Mouse (Mus musculus): ENCODE measurements around the gene Zfp362. TPM values are rescaled to one million over a fixed set of nuclear protein-coding genes. Genes with fewer than 3 reads are reported as not detected.

The Zfp362 gene
- total RNA-seq, 2 experiments from 2014 or later: 24.3 to 25.4 TPM

- DNase-seq (ENCODE audit: low spot score in 2 of 2): no peak
These were observed 38.9 kb downstream of the Zfp362 start for GRCm38 (mm10) chr4:128766929-128767328.

DNA sequence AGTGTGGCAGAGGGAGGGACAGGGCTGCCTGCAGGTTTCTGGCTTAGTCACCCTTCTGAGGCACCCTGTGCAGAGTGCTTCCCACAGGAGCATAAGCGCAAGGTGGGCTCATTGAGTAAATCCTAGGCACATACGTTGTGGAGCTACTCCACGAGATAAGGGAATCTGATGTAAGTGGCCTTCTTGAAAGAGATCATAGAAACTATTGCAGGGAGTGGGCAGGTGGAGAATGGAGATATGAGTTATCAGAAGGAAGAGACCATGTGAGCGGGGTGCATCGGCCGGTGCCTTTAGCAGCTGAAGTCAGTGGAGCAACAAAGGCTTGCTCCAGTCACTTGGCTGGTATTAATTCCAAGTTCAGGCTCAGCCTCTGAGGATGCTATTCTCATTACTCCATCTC, 45.8 kb downstream of the Zfp362 start:
- DNase-seq (ENCODE audit: low spot score in 2 of 2): no peak

DNA sequence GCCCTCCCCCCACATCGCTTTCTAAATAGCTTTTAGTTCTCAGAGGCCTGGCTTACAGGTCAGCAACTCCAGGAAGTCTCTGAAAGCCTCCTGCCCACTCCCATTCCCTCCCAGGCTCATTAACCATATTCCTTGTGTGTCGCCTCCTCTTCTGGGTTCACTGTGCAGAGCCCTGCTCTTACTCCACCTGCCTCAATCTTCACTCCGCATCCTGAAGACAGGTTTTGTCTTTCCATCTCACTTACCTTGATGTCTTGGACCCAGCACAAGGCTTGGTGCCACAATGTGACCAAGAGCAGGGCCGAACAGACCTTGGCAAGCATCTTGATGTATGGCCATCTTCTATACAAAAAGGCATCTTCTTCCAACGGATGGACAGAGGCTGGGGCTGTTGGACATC, 46.6 kb downstream of the Zfp362 start:
- DNase-seq (ENCODE audit: low spot score in 2 of 2): no peak

DNA sequence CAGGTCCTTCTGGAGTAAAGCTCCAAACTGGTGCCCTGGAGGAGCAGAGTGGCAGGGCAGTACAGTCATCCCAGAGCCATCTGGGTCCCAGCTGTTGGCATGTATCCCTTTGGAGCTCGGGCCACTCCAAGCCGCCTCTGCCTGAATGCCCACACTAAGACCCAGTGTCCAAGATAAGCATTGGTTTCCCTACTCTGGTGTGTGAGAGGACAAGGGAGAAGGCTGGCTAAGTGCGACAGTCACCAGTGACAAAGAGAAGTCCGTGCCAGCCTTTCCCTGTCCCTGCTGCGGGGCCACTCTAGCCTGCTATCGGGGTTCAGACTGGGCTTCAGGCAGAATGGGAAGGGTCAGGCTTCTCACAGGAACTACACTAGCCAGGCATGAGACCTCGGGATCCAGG, 49.9 kb downstream of the Zfp362 start:
- DNase-seq (ENCODE audit: low spot score in 2 of 2): no peak

DNA sequence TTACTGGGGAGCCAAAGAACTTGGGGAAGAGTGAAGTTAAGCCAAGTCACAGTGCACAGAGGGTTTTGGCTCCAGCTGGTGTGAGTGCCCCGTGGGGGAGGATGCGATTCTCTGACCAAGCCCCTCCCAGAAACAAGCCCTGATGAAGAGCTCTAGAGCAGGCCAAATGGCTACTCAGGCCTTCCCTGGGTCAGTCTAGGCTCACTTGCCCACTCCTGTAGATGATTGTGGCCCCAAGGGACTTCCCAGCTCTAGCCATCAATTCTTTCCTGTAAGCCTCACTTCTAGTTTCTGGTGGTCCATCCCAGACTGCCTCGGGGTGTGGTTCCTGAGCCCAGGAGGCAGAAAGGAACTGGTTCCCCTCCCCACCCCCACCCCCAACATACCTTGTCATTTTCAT, 50.8 kb downstream of the Zfp362 start, which contains the start of gene A3galt2:
Gene A3galt2 (plus strand): TSS at position 301 of the 400 bp plus-strand sequence.
- no peak for DNase-seq (ENCODE audit: low spot score in 2 of 2)

DNA sequence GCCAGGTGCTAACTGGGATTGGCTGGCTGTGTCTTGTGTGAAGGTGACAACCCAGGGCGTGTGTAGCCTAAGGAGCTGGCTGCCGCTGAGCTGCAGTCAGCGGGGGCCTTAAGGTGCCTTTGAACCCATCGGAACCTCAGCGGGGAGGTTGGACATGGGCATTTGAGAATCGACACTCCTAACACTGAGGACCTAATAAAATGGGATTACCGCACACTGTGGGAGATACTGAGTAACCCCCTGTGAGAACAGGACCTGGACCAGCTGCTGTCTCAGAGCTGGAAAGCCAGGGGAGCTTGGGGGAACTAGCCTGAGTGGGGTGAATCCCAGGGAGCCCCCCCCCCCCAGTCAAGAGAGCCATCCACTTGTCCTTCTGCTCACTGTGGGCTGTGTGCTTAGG, 52.3 kb downstream of the Zfp362 start:
- no peak for DNase-seq (ENCODE audit: low spot score in 2 of 2)

GRCm38 (mm10) chr4:128752031-128752757, 53.7 kb downstream of the Zfp362 start:
- no peak for DNase-seq (ENCODE audit: low spot score in 2 of 2)

DNA sequence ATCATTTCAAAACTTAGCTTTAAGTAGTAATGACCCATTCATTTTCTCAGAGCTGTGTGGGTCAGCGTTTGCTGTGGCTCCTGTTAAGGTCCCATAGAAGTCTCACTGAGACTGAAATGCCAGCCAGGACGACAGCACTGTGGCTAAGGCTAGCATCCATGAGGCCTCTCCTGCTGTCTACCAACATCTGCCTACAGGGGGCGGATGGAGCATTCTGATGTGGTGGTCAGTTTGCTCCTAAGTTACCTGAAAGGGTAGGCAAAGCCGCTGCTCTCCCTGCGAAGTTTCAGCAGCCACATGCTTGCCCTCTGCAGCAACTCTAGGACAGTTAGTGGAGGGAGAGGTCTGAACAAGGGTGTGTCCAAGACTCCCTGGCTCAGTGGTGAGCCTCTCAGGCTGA, 54.8 kb downstream of the Zfp362 start:
- no peak for DNase-seq (ENCODE audit: low spot score in 2 of 2)

DNA sequence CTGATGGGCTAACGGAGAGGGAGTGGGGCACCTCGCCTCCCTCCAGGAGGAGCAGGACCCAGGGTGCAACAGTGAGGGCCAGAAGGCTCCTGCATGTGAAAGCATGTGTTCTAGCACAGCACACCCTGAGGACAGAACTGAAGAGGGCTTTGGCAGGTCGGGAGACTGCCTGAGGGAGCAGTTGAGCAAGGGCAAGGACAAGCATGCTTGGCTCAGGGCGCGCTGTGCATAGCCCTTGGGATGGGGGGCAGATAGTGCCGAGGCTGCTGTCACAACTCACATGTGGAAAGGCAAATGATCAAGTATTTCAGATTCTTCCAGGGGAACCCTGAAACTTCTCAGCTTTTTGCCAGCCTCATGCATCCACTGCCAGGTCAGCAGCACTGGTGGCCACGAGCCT, 57.5 kb downstream of the Zfp362 start:
- DNase-seq (ENCODE audit: low spot score in 2 of 2): no peak

- no peak for DNase-seq (ENCODE audit: low spot score in 2 of 2)
These were observed 58.1 kb downstream of the Zfp362 start for GRCm38 (mm10) chr4:128747614-128748270.

- no peak for DNase-seq (ENCODE audit: low spot score in 2 of 2)
These were observed 60.7 kb downstream of the Zfp362 start for GRCm38 (mm10) chr4:128745160-128745559.

DNA sequence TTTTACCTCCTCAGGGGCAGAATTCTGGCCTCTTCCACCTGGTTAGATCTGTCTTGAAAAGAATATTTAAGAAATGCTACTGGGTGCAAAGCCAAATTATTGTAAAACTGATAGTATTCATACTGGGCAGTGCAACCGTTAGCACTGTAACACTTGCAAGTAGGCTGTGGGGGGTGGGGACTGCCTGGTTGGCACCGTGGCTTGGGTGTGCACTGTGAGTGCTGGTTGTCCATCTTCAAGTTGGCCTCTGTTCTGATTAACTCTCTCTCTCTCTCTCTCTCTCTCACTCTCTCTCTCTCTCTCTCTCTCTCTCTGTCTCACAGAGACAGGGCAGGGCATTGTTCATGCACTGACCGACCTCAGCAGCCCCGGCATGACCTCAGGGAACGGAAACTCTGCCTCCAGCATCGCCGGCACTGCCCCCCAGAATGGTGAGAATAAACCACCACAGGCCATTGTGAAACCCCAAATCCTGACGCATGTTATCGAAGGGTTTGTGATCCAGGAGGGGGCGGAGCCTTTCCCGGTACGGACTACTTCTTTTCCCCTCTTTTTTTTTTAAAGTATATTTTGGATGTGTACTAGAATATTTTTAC, 62.7 kb downstream of the Zfp362 start:
- DNase-seq (ENCODE audit: low spot score in 2 of 2): no peak

DNA sequence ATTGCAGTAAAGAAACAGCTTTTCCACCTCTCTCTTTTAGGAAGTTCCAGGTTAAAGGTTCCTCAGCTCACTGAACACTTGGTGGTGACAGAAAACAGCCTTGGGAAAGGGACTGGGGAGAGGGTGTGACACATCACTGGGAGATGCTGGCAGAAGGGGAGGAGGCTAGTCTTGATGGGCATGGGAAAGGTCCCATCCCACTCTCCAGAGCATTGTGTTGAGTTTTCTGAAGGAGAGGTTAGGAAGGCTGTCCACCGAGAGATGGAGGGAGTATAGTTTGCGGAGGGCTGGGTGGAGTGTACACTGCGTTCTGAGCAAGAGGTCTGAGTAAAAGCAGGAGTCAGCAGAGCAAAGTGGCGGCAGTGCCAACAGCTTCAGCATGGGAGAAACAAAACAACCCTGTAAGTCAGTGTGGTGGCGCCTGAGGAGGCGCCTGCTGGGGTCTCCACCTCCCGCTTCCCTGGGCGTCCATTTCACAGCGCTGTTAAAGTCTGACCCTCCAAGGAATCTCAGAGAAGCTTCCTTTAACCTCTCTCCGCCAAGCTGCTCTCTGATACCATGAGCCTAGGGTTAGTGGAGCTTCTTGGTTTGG, 63.4 kb downstream of the Zfp362 start:
- no peak for DNase-seq (ENCODE audit: low spot score in 2 of 2)

DNA sequence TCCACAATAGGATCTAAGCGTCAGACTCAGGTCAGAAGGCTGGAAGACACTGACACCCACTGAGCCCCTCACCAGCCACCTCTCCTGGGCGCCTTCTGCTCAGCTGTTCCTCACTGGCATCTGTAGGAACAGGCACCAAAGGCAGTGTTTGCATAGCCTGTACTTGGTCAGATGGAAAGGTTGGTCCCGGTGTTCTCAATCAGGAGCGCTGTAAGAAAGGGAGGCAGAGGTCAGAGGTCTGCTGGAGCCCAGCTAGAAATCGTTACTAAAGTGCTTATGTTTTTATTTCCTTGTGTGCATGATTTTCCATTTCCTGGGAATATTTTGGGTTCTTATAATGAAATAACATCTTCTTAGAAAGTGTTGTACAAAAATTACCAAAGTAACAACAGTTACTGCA, 63.9 kb downstream of the Zfp362 start:
- DNase-seq (ENCODE audit: low spot score in 2 of 2): no peak

DNA sequence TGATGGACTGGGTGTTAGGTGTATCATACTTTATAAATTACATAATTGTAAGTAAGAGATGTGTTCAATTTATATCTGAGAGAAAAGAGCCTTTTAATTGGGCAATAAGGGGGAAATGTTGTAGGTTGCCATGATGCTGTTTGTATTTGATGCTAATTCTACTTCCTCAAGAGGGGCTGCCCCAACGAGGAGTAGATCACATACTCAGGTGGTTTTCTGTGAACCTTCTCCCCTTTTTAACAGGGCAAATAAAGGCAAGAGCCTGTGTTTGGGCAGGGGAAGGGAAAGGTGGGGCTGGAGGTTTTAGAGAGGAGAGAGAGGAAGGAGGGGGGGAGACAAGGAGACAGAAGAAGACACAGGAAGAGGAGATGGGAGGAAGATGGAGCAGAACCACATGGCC, 65.0 kb downstream of the Zfp362 start:
- no peak for DNase-seq (ENCODE audit: low spot score in 2 of 2)

GRCm38 (mm10) chr4:128737825-128738610, 67.8 kb downstream of the Zfp362 start:
- no peak for DNase-seq (ENCODE audit: low spot score in 2 of 2)

DNA sequence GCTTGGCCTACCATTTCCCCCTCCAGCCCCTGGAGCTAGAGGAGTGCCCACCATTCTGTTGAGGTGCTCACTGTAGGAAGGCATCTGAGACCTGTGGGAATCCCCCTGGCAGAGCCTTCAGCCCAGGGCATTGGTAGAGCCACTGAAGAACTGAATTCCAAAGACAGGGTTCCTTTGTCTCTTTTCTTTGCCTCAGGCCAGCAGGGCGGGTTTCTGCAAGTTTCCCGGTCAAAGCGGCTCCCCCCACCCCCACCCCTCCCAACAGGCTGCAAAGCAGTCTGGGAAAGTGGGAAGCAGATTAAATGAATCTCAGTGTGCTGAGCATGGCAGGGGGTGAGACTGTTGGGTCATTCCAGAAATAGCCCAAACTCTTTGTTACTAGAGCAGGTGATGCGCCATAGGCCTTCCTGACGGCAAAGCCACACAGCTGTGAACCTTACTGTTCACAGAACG, 68.7 kb downstream of the Zfp362 start:
- DNase-seq (ENCODE audit: low spot score in 2 of 2): no peak

GRCm38 (mm10) chr4:128734721-128735671, 70.8 kb downstream of the Zfp362 start:
- DNase-seq (ENCODE audit: low spot score in 2 of 2): no peak

- peak; percentile 57 to 78 for DNase-seq (ENCODE audit: low spot score in 2 of 2)
These were observed 71.6 kb downstream of the Zfp362 start for GRCm38 (mm10) chr4:128734217-128734616.

DNA sequence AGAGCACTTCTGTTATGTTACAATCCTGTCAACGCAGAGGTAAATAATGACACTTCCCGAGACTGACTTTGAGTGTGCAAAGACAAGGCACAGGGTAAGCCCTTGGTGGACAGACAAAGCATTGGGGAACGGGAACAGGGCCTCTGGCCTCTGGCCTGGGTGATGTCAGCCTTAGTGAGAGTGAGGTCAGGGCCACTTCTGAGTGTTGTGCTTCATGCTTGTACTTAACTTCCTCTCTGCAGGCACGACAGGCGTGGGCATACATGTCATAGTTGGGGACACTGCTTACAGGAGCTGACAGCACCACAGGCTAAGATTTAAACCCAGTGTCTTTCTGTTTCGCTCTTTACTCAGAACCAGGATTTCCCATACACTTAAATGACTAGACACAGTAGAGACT, 72.3 kb downstream of the Zfp362 start:
- DNase-seq (ENCODE audit: low spot score in 2 of 2): no peak
